Mouse (Mus musculus) forebrain, embryonic 14.5 days (tissue): Measurements from ENCODE around the gene Selenop. TPM values are rescaled to one million over a fixed set of nuclear protein-coding genes. Genes with fewer than 3 reads are reported as not detected.
"Not testable (repeated sequence)": the region's sequence is repeated elsewhere in the genome, so short reads cannot be mapped to it uniquely, and the experiment has no call there.

ENCODE experiments used
- ATAC-seq: fragments of 200-750 bp; cut with Nextera tagmentation; 2 replicates; pipeline ENCODE4 v1.8.0; 2017; ENCODE audit warnings: mild to moderate bottlenecking, moderate library complexity
- DNase-seq: peaks from one replicate; pipeline ENCODE4 v3.0.0-alpha.2; 2015; ENCODE audit warnings: low spot score
- H3K27ac ChIP-seq: fragments of 300-500 bp; sonication (generic); 2 replicates; pipeline ENCODE4 v1.5.1; 2014; ENCODE audit warnings: low read depth, mild to moderate bottlenecking, control low read depth, low read length, moderate library complexity
- H3K27me3 ChIP-seq: fragments of 300-500 bp; sonication (generic); replicated peaks from 2 replicates; pipeline ENCODE4 v1.6.1; 2014; ENCODE audit warnings: low read length, control low read depth, mixed read lengths; ENCODE audit not compliant: control insufficient read depth, insufficient read depth
- H3K36me3 ChIP-seq: fragments of 300-500 bp; sonication (generic); 2 replicates; pipeline ENCODE4 v1.6.1; 2014; ENCODE audit warnings: low read length, control low read depth; ENCODE audit not compliant: control insufficient read depth, insufficient read depth
- H3K4me1 ChIP-seq: fragments of 300-500 bp; sonication (generic); 2 replicates; pipeline ENCODE4 v1.6.1; 2014; ENCODE audit warnings: antibody characterized with exemption, low read length, control low read depth; ENCODE audit not compliant: control insufficient read depth, insufficient read depth
- H3K4me2 ChIP-seq: fragments of 300-500 bp; sonication (generic); 2 replicates; pipeline ENCODE4 v1.6.1; 2014; ENCODE audit warnings: mild to moderate bottlenecking, control low read depth, low read length
- H3K4me3 ChIP-seq: fragments of 300-500 bp; sonication (generic); 2 replicates; pipeline ENCODE4 v1.5.1; 2014; ENCODE audit warnings: low read depth, low read length, control low read depth
- H3K9ac ChIP-seq: fragments of 300-500 bp; sonication (generic); 2 replicates; pipeline ENCODE4 v1.6.1; 2014; ENCODE audit warnings: mild to moderate bottlenecking, low read length, control low read depth, moderate library complexity
- H3K9me3 ChIP-seq: fragments of 300-500 bp; sonication (generic); replicated peaks from 2 replicates; pipeline ENCODE4 v1.6.1; 2016; ENCODE audit warnings: low read length, control low read depth, mixed read lengths; ENCODE audit not compliant: control insufficient read depth
- WGBS: fragments of 180-500 bp; shearing (Covaris S2); extraction: QIAGEN DNeasy Blood & Tissue Kit; methylation state at CpG from one replicate; pipeline ENCODE4 v1.1.7; 2014; 5-methylcytosine and 5-hydroxymethylcytosine counted together
- polyA plus RNA-seq: library from polyadenylated mRNA; unstranded; fragments of >200 nt; fragmentation: Nextera tagmentation; extraction: Ambion mirVana; gene quantifications from 2 replicates; pipeline ENCODE4 v1.2.1, GENCODE M21; 2014

Gene Selenop
- polyA plus RNA-seq, 1 experiment from 2014 or later = 101 TPM

- Histone ChIP-seq H3K4me3 (no peak overlapping the region), H3K9ac (no peak overlapping the region), H3K4me1 (no peaks in the 10 kb centered on the region), H3K27ac (no peak overlapping the region), H3K4me2 (no peak overlapping the region), H3K9me3 (no peaks in the 10 kb centered on the region), H3K36me3 (no peaks in the 10 kb centered on the region), H3K27me3 (no peaks in the 10 kb centered on the region)
- WGBS = 88% methylated on average over 2 of the region's 2 CpGs
- ATAC-seq (no peak), DNase-seq (no peak)
These were observed 32.0 kb upstream of the Selenop start for GRCm38 (mm10) chr15:3236338-3236737.

GRCm38 (mm10) chr15:3237963-3238362 lies 30.4 kb upstream of the Selenop start:
- 88% methylated on average over 1 of the region's 1 CpGs for WGBS
- Histone ChIP-seq H3K27ac (no peak overlapping the region), H3K9ac (no peak overlapping the region), H3K4me3 (no peak overlapping the region), H3K9me3 (no peaks in the 10 kb centered on the region), H3K27me3 (no peaks in the 10 kb centered on the region), H3K4me2 (no peak overlapping the region), H3K4me1 (no peaks in the 10 kb centered on the region), H3K36me3 (no peaks in the 10 kb centered on the region)
- DNase-seq (no peak), ATAC-seq (no peak)

GRCm38 (mm10) chr15:3245036-3245435 lies 23.3 kb upstream of the Selenop start:
- DNase-seq, H3K9me3 ChIP-seq, H3K36me3 ChIP-seq, H3K4me1 ChIP-seq, H3K4me2 ChIP-seq, H3K27me3 ChIP-seq, H3K27ac ChIP-seq, H3K4me3 ChIP-seq, ATAC-seq, H3K9ac ChIP-seq: not testable (repeated sequence)
- 87% methylated on average over 10 of the region's 10 CpGs for WGBS

GRCm38 (mm10) chr15:3250620-3251019 lies 17.7 kb upstream of the Selenop start:
- no peaks in the 10 kb centered on the region for H3K36me3 ChIP-seq
- no peak overlapping the region for H3K4me3 ChIP-seq
- 85% methylated on average over 2 of the region's 2 CpGs for WGBS
- H3K9me3 ChIP-seq = no peaks in the 10 kb centered on the region
- DNase-seq (no peak), ATAC-seq (no peak)
- H3K4me2 ChIP-seq = no peak overlapping the region
- no peak overlapping the region for H3K9ac ChIP-seq
- no peak overlapping the region for H3K27ac ChIP-seq
- no peaks in the 10 kb centered on the region for H3K4me1 ChIP-seq
- no peaks in the 10 kb centered on the region for H3K27me3 ChIP-seq

GRCm38 (mm10) chr15:3251031-3251717 lies 17.2 kb upstream of the Selenop start:
- Histone ChIP-seq H3K4me3 (no peak overlapping the region), H3K4me1 (no peaks in the 10 kb centered on the region), H3K27me3 (no peaks in the 10 kb centered on the region), H3K9ac (no peak overlapping the region), H3K36me3 (no peaks in the 10 kb centered on the region), H3K9me3 (no peaks in the 10 kb centered on the region), H3K4me2 (no peak overlapping the region), H3K27ac (no peak overlapping the region)
- WGBS = 87% methylated on average over 3 of the region's 3 CpGs
- DNase-seq = no peak
- no peak for ATAC-seq

- ATAC-seq (no peak), DNase-seq (no peak)
- no peak overlapping the region for H3K4me3 ChIP-seq
- H3K27ac ChIP-seq = no peak overlapping the region
- no peaks in the 10 kb centered on the region for H3K9me3 ChIP-seq
- H3K27me3 ChIP-seq = no peaks in the 10 kb centered on the region
- H3K4me2 ChIP-seq = no peak overlapping the region
- H3K9ac ChIP-seq = no peak overlapping the region
- H3K4me1 ChIP-seq = no peaks in the 10 kb centered on the region
- H3K36me3 ChIP-seq = no peaks in the 10 kb centered on the region
These were observed 16.7 kb upstream of the Selenop start for GRCm38 (mm10) chr15:3251718-3252067.

- ATAC-seq (no peak), DNase-seq (no peak)
- Histone ChIP-seq H3K27ac (no peak overlapping the region), H3K9ac (no peak overlapping the region), H3K36me3 (no peaks in the 10 kb centered on the region), H3K4me2 (no peak overlapping the region), H3K4me1 (no peaks in the 10 kb centered on the region), H3K27me3 (no peaks in the 10 kb centered on the region), H3K9me3 (no peaks in the 10 kb centered on the region), H3K4me3 (no peak overlapping the region)
- 87% methylated on average over 1 of the region's 1 CpGs for WGBS
These were observed 9.3 kb upstream of the Selenop start for GRCm38 (mm10) chr15:3259025-3259424.

GRCm38 (mm10) chr15:3260309-3260708 lies 8.0 kb upstream of the Selenop start:
- no peak overlapping the region for H3K4me2 ChIP-seq
- H3K27ac ChIP-seq = no peak overlapping the region
- no peak overlapping the region for H3K4me3 ChIP-seq
- no peak overlapping the region for H3K9ac ChIP-seq
- ATAC-seq = no peak
- WGBS = 89% methylated on average over 4 of the region's 4 CpGs
- DNase-seq = no peak
- H3K9me3 ChIP-seq = no peaks in the 10 kb centered on the region
- no peaks in the 10 kb centered on the region for H3K27me3 ChIP-seq
- no peaks in the 10 kb centered on the region for H3K4me1 ChIP-seq
- H3K36me3 ChIP-seq = no peaks in the 10 kb centered on the region

GRCm38 (mm10) chr15:3262883-3263282 lies 5.5 kb upstream of the Selenop start:
- Histone ChIP-seq H3K27ac (no peak overlapping the region), H3K36me3 (no peaks in the 10 kb centered on the region), H3K4me3 (no peak overlapping the region), H3K4me2 (no peak overlapping the region), H3K27me3 (no peaks in the 10 kb centered on the region), H3K9me3 (no peaks in the 10 kb centered on the region), H3K4me1 (no peaks in the 10 kb centered on the region), H3K9ac (no peak overlapping the region)
- no peak for DNase-seq
- ATAC-seq = no peak
- WGBS = 72% methylated on average over 3 of the region's 3 CpGs
